Mouse (Mus musculus): ENCODE data around the gene Tmem201. TPM values are rescaled to one million over a fixed set of nuclear protein-coding genes. Genes with fewer than 3 reads are reported as not detected.

Tmem201 gene
- polyA plus RNA-seq, 1 experiment from 2014 or later, result 24.6 TPM

DNA sequence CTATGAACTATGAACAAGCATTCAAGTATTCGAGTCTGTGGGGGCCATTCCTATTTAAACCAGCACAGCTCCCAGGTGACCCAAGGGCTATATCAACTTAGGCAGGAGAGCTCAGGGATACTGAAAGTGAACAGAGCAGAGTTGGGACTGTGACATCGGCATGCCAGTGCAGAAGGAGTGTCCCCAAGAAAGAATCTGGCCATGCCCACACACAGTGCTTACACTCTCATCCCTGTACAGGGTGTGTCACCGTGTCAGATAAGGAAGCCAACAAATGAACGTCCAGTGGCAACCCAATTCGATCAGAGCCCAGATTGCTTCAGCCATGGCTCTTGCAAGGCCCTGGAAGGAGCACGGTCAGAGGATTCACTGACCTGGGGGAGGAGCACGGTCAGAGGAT is 32.5 kb downstream of the Tmem201 start:
- no peak overlapping the region for H3K9ac ChIP-seq (ENCODE audit: low read length)
- ATAC-seq (ENCODE audit: insufficient number of reproducible peaks, low FRiP score, low TSS enrichment, low read depth) (no peak), DNase-seq (ENCODE audit: low spot score) (no peak)
- H3K27ac ChIP-seq (replicated peaks; ENCODE audit: low read depth, low read length), result no peak overlapping the region
- H3K4me3 ChIP-seq (ENCODE audit: low read depth, low read length), result no peak overlapping the region
- H3K4me1 ChIP-seq (ENCODE audit: control insufficient read depth, insufficient read depth, low read length), result no peaks in the 10 kb centered on the region
- no peaks in the 10 kb centered on the region for H3K27me3 ChIP-seq (ENCODE audit: control insufficient read depth, insufficient read depth, low read length)
- H3K9me3 ChIP-seq (ENCODE audit: control insufficient read depth, low read length), result no peaks in the 10 kb centered on the region
- H3K36me3 ChIP-seq (ENCODE audit: control insufficient read depth, insufficient read depth, low read length), result no peaks in the 10 kb centered on the region
- WGBS, result 80% methylated on average over 7 of the region's 7 CpGs
- H3K4me2 ChIP-seq (ENCODE audit: low read depth, severe bottlenecking), result no peak overlapping the region

DNA sequence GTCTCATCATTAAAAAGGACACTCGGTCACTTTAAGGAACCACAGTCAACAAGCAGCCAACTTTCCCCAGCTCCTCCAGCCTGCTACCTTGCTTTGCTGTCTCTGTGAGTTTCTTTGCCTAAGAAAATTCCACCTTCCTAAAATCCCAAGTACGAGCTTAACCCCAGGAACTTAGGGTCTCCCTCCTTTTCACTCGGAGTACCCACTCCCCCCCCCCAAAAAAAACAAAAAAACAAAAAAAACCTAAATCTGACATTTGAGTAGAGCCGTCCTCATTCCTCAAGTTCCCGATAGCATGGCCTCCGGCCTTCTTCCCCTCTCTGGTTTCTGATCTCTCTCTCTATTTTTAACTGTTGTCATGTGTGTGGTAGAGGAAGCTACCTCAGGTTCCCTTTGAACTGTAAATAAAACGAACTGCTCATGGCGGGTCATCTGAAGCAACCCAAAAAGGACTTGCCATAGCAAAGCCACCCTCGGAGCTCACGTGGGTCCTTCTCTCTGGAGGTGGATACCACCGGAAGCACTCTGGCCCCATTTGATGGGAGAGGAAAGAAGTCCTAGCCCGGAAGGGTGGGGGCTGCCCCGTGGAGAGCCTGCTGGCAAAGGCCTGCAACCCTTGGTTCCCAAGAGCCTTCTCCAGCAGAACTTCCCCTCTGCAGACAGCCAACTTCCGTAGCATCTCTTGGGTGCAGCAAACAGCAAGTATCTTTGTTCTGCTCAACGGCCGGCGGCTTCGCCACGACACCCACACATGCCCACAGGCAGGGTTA is 35.4 kb downstream of the Tmem201 start, which contains the start of gene Pik3cd:
Gene Pik3cd (minus strand): TSS at position 362 of the 770 bp plus-strand sequence.
- Histone ChIP-seq H3K9ac (ENCODE audit: low read length) (no peak within 1 kb of the TSS), H3K27ac (replicated peaks; ENCODE audit: low read depth, low read length) (no peak within 1 kb of the TSS)
- WGBS, result 74% methylated on average over 19 of the region's 19 CpGs

DNA sequence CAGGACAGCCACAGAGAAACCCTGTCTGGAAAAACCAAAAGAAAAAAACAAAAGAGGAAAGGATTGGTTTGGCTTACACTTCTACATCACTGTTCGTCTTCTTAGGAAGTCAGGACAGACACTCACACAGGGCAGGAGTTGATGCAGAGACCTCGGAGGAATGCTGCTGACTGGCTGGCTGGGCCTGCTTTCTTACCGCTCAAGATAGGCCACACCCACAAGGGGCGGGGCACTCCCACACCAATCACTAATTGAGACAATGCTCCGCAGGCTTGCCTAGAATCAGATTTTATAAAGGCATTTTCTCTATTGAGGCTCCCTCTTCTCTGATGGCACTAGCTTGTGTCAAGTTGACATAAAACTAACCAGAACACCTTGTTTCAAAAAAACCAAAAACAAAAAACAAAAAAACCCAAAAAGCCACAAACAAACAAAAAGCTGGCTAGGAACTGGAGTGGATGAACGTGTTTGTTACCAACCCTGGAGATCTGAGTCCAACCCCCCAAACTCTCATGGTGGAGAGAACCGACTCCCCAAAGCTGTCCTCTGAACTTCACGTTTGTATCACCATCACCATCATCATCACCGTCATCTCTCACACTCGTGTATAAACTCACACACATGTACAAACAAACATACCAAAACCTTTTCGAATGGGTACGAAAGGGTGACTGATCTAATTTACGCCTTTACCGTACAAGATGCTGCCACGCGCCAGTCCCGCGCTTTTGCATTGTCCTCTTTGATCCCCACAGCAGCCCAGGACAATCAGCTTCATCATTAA is 36.2 kb downstream of the Tmem201 start:
- H3K9me3 ChIP-seq (ENCODE audit: control insufficient read depth, low read length), result no peaks in the 10 kb centered on the region
- H3K27me3 ChIP-seq (ENCODE audit: control insufficient read depth, insufficient read depth, low read length), result peaks cover 10% of the 10 kb centered on the region
- H3K4me2 ChIP-seq (ENCODE audit: low read depth, severe bottlenecking), result no peak overlapping the region
- 60% methylated on average over 18 of the region's 18 CpGs for WGBS
- H3K4me1 ChIP-seq (ENCODE audit: control insufficient read depth, insufficient read depth, low read length), result no peaks in the 10 kb centered on the region
- H3K36me3 ChIP-seq (ENCODE audit: control insufficient read depth, insufficient read depth, low read length), result no peaks in the 10 kb centered on the region
- no peak for ATAC-seq (ENCODE audit: insufficient number of reproducible peaks, low FRiP score, low TSS enrichment, low read depth)
- DNase-seq (ENCODE audit: low spot score), result peak; percentile 57
- H3K4me3 ChIP-seq (ENCODE audit: low read depth, low read length), result no peak overlapping the region
- no peak overlapping the region for H3K27ac ChIP-seq (replicated peaks; ENCODE audit: low read depth, low read length)
- H3K9ac ChIP-seq (ENCODE audit: low read length), result no peak overlapping the region

More for the DNA sequence above, 35.4 kb downstream of the Tmem201 start, which contains the start of gene Pik3cd:
- Histone ChIP-seq H3K9me3 (ENCODE audit: control insufficient read depth, low read length) (no peaks in the 10 kb centered on the region), H3K4me2 (ENCODE audit: low read depth, severe bottlenecking) (no peak within 1 kb of the TSS), H3K36me3 (ENCODE audit: control insufficient read depth, insufficient read depth, low read length) (no peaks in the 10 kb centered on the region), H3K4me1 (ENCODE audit: control insufficient read depth, insufficient read depth, low read length) (no peaks in the 10 kb centered on the region), H3K4me3 (ENCODE audit: low read depth, low read length) (no peak within 1 kb of the TSS), H3K27me3 (ENCODE audit: control insufficient read depth, insufficient read depth, low read length) (peaks cover 8% of the 10 kb centered on the region)
- ATAC-seq (ENCODE audit: insufficient number of reproducible peaks, low FRiP score, low TSS enrichment, low read depth) (no peak), DNase-seq (ENCODE audit: low spot score) (no peak)

DNA sequence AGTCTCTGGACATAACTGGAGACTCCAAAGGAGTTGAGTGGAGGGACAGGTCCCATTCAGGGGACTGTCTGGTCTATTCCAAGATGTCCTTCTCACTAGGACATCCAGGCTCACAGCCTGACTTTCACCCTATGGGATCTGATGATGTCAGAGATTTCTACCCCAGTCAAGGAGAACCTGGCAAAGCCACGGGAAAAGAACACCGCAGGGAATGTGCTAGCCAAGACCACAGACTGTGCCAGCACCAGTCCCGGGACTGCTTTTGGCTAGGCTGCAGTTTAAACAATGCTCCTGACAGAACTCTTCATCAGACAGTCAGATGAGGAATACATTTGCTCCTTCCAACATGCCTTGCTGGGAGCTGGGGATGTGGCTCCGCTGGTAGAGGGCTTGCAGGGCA is 37.9 kb downstream of the Tmem201 start:
- H3K36me3 ChIP-seq (ENCODE audit: control insufficient read depth, insufficient read depth, low read length), result no peaks in the 10 kb centered on the region
- H3K9me3 ChIP-seq (ENCODE audit: control insufficient read depth, low read length), result no peaks in the 10 kb centered on the region
- no peak overlapping the region for H3K4me2 ChIP-seq (ENCODE audit: low read depth, severe bottlenecking)
- no peak overlapping the region for H3K4me3 ChIP-seq (ENCODE audit: low read depth, low read length)
- WGBS, result 87% methylated on average over 4 of the region's 4 CpGs
- no peak overlapping the region for H3K27ac ChIP-seq (replicated peaks; ENCODE audit: low read depth, low read length)
- ATAC-seq (ENCODE audit: insufficient number of reproducible peaks, low FRiP score, low TSS enrichment, low read depth), result no peak
- peaks cover 10% of the 10 kb centered on the region for H3K27me3 ChIP-seq (ENCODE audit: control insufficient read depth, insufficient read depth, low read length)
- H3K4me1 ChIP-seq (ENCODE audit: control insufficient read depth, insufficient read depth, low read length), result no peaks in the 10 kb centered on the region
- H3K9ac ChIP-seq (ENCODE audit: low read length), result no peak overlapping the region
- no peak for DNase-seq (ENCODE audit: low spot score)

DNA sequence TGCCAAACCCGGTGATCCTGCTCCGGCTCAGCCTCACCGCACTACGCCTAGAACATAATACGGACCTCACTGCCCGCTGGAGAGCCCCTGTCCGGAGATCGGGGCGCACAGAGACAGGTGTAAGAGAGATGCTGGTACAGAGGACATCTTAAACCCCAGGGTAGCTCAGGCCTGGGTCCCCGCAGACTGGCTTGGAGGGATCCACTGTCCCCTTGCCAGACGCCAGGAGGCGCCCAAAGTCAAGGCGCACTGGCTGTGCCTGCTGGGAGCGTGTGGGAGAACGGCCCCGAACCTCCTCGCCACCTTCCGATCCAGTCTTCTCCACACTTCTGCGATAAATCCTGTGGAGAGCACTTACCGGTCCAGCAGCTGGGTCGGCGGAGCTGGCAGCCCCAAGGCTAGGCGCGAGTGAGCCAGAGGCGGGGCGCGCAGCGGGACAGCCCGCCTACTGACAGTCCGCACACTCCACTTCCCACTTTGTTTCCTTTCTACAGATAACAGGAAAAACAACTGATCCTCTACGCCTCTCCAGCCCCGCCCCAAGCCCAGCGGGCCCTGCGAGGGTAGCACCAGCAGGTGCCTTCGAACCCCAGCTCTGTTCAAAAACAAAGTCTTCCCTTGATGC is 39.5 kb downstream of the Tmem201 start:
- Histone ChIP-seq H3K36me3 (ENCODE audit: control insufficient read depth, insufficient read depth, low read length) (no peaks in the 10 kb centered on the region), H3K27me3 (ENCODE audit: control insufficient read depth, insufficient read depth, low read length) (peaks cover 10% of the 10 kb centered on the region), H3K4me2 (ENCODE audit: low read depth, severe bottlenecking) (peak overlapping the region; percentile 64), H3K9ac (ENCODE audit: low read length) (peak overlapping the region; percentile 64), H3K4me3 (ENCODE audit: low read depth, low read length) (peak overlapping the region; percentile 39), H3K27ac (replicated peaks; ENCODE audit: low read depth, low read length) (no peak overlapping the region), H3K9me3 (ENCODE audit: control insufficient read depth, low read length) (no peaks in the 10 kb centered on the region), H3K4me1 (ENCODE audit: control insufficient read depth, insufficient read depth, low read length) (no peaks in the 10 kb centered on the region)
- WGBS, result under 1% methylated on average over 35 of the region's 35 CpGs
- ATAC-seq (ENCODE audit: insufficient number of reproducible peaks, low FRiP score, low TSS enrichment, low read depth), result peak; percentile 41; the same call in 1 of the 2 replicates
- DNase-seq (ENCODE audit: low spot score), result peak; percentile 79

DNA sequence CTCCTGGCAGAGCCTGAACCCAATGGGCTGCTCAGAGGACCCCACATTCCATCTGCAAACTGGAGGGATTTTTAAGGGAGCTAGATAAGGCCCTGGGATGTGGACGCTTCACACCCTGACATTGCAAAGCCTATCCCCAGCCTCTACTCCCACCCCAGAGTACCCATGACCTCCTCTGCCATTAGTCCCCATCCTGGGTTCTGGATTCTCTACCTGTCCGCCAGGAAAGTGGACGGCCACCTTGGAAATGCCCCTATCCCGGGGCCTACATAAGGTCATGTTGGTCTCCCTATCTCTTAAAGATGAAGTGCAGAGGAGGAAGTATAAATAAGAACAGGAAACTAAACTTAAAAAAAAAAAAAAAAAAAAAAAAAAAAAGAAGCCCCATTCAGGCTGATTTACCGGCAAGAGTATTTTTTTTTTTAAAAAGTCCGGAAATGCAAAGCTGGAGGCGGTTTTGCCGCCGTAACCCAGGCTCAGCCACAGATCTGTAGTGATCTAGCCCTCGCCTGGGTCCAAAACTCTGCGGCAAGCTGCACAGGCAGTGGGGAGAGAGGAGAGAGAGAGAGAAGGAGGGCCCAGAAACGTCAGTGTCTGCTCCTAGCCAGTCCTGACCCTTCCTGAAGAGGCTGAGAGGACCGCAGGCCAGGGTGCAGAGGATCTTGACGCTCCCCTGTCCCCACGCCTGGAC is 40.2 kb downstream of the Tmem201 start:
- DNase-seq (ENCODE audit: low spot score) (no peak), ATAC-seq (ENCODE audit: insufficient number of reproducible peaks, low FRiP score, low TSS enrichment, low read depth) (peak; percentile 33; the same call in 1 of the 2 replicates)
- Histone ChIP-seq H3K4me3 (ENCODE audit: low read depth, low read length) (peak overlapping the region; percentile 39), H3K27me3 (ENCODE audit: control insufficient read depth, insufficient read depth, low read length) (peaks cover 10% of the 10 kb centered on the region), H3K9ac (ENCODE audit: low read length) (peak overlapping the region; percentile 64; the same call in 1 of the 2 replicates), H3K36me3 (ENCODE audit: control insufficient read depth, insufficient read depth, low read length) (no peaks in the 10 kb centered on the region), H3K4me2 (ENCODE audit: low read depth, severe bottlenecking) (peak overlapping the region; percentile 64), H3K9me3 (ENCODE audit: control insufficient read depth, low read length) (no peaks in the 10 kb centered on the region), H3K4me1 (ENCODE audit: control insufficient read depth, insufficient read depth, low read length) (no peaks in the 10 kb centered on the region), H3K27ac (replicated peaks; ENCODE audit: low read depth, low read length) (no peak overlapping the region)
- 25% methylated on average over 15 of the region's 15 CpGs for WGBS

DNA sequence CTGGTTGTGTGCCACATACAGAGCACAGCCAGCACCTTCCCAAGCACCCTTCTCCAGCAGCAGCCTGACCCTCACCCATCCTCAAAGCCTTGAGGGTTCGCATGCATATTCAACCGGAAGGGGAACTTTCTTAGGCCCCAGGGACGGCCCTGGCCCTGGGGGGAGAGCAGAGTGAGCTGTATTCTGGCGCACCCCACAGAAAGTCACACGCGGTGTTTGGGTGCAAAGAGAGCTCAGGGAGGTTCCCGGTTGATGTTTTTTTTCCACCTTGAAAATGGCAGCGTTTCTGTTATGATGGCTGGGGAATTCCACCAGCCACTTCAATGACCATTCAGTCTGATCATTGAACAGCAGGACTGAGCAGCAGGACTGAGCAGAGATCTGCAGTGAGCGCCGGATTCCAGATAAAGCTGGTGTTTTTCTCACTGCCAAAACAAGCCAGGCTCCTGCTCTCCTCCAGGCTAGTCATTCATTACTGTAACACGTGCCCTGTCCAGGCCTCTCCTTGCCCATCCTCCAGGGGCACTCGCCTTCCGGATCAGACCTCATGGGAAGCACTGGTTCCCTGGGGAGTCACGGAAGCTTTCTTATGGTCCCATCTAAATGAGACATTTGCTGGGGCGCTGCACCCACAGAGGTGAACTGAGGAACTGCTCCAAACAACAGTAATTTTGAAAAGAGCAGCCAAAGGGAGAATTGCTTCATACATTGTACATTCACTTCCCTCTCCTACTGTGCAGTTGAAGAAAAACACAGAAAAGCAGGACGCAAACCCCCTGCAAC is 41.5 kb downstream of the Tmem201 start:
- H3K4me3 ChIP-seq (ENCODE audit: low read depth, low read length), result no peak overlapping the region
- 33% methylated on average over 16 of the region's 16 CpGs for WGBS
- H3K27me3 ChIP-seq (ENCODE audit: control insufficient read depth, insufficient read depth, low read length), result peaks cover 10% of the 10 kb centered on the region
- peaks cover 3% of the 10 kb centered on the region for H3K4me1 ChIP-seq (ENCODE audit: control insufficient read depth, insufficient read depth, low read length)
- no peaks in the 10 kb centered on the region for H3K36me3 ChIP-seq (ENCODE audit: control insufficient read depth, insufficient read depth, low read length)
- H3K27ac ChIP-seq (replicated peaks; ENCODE audit: low read depth, low read length), result no peak overlapping the region
- H3K4me2 ChIP-seq (ENCODE audit: low read depth, severe bottlenecking), result no peak overlapping the region
- no peak overlapping the region for H3K9ac ChIP-seq (ENCODE audit: low read length)
- DNase-seq (ENCODE audit: low spot score) (no peak), ATAC-seq (ENCODE audit: insufficient number of reproducible peaks, low FRiP score, low TSS enrichment, low read depth) (no peak)
- H3K9me3 ChIP-seq (ENCODE audit: control insufficient read depth, low read length), result no peaks in the 10 kb centered on the region
